Comparison of ENCODE assay signal across 27 mouse cellular contexts in the genomic region with DNA sequence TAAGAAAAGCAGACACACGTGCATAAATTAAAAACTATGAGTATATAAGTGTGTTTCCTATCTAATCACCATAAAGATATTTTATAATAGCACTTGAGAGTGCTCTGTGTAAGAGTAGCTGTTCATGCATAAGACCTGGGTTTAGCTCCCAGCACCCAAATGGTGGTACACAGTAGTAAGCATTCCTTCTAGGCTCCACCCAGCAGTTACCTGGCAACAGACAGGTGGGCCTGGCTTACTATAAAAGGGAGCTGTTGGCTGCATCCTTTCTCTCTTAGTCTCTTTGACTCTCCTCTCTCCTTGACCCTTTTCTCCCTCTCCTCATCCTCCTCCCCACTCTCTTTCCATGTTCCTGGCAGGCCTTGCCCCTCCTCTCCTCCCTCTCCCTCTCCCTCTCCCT.
"Had no signal": no experiment of that assay in that cellular context is flagged by ENCODE, and none has a peak within 500 bp of the region (broad histone marks: within the 10 kb centered on the region; RNA-seq: fewer than 3 reads in every experiment).

No protein-coding gene starts in this region.

- H3K36me3 ChIP-seq: heart, embryonic 10.5 days; heart, embryonic 13.5 days; heart, embryonic 15.5 days; hindbrain, embryonic 10.5 days; hindbrain, embryonic 12.5 days; intestine, embryonic 15.5 days; limb, embryonic 10.5 days; limb, embryonic 12.5 days; liver, embryonic 13.5 days had no signal

- H3K9ac ChIP-seq: heart, embryonic 13.5 days; heart, embryonic 15.5 days; hindbrain, embryonic 12.5 days; hindbrain, embryonic 14.5 days; intestine, embryonic 15.5 days; limb, embryonic 12.5 days; liver, embryonic 13.5 days had no signal

- H3K4me2 ChIP-seq: heart, embryonic 13.5 days; heart, embryonic 15.5 days; hindbrain, embryonic 12.5 days; hindbrain, embryonic 14.5 days; intestine, embryonic 15.5 days; limb, embryonic 12.5 days; liver, embryonic 11.5 days; liver, embryonic 13.5 days had no signal

- ATAC-seq: hindbrain, embryonic 16.5 days; inflammation-experienced regulatory T-cells, adult 6 months; intestine, embryonic 15.5 days; intestine, postnatal 0 days had no signal

- DNase-seq: gastrocnemius, postnatal 14 days; gastrocnemius, postnatal 36 days; heart, adult 18-20 months; heart, postnatal 14 days; heart, postnatal 4 days; kidney, adult 18-20 months; kidney, adult 8-10 months; kidney, postnatal 10 days; kidney, postnatal 25 days; kidney, postnatal 4 days; liver; liver, embryonic 13.5 days had no signal

- H3K9me3 ChIP-seq: heart, embryonic 10.5 days; heart, embryonic 13.5 days; heart, embryonic 15.5 days; hindbrain, embryonic 10.5 days; hindbrain, embryonic 12.5 days; intestine, embryonic 15.5 days; limb, embryonic 10.5 days; limb, embryonic 12.5 days; liver, embryonic 13.5 days had no signal

- H3K4me1 ChIP-seq: heart, embryonic 10.5 days; heart, embryonic 15.5 days; hindbrain, embryonic 12.5 days; intestine, embryonic 15.5 days; limb, embryonic 10.5 days; limb, embryonic 12.5 days had no signal

- H3K27ac ChIP-seq: heart, embryonic 10.5 days; heart, embryonic 13.5 days; heart, embryonic 15.5 days; hindbrain, embryonic 10.5 days; hindbrain, embryonic 12.5 days; hindbrain, embryonic 14.5 days; intestine, embryonic 15.5 days; layer of hippocampus, adult 2 months; left cerebral cortex, adult 2 months; limb, embryonic 10.5 days; limb, embryonic 12.5 days; liver, embryonic 13.5 days had no signal

- H3K27me3 ChIP-seq: heart, embryonic 13.5 days; heart, embryonic 15.5 days; hindbrain, embryonic 12.5 days; intestine, embryonic 15.5 days; limb, embryonic 12.5 days; liver, embryonic 13.5 days had no signal

- H3K4me3 ChIP-seq: heart, embryonic 10.5 days; heart, embryonic 13.5 days; heart, embryonic 15.5 days; hindbrain, embryonic 10.5 days; hindbrain, embryonic 12.5 days; intestine, embryonic 15.5 days; layer of hippocampus, adult 2 months; left cerebral cortex, adult 2 months; limb, embryonic 10.5 days; limb, embryonic 12.5 days; liver, embryonic 13.5 days had no signal
